Mouse (Mus musculus): ENCODE data around the gene Lmx1b. TPM values are rescaled to one million over a fixed set of nuclear protein-coding genes. Genes with fewer than 3 reads are reported as not detected.
A peak's percentile ranks its signal among the peaks of the same experiment; 100 is the strongest.

Gene Lmx1b
- 8.6 and 9.9 TPM in 2 replicates for polyA plus RNA-seq (2016; fragmentation: Nextera tagmentation; extraction: Ambion mirVana)

GRCm38 (mm10) chr2:33640171-33640721 lies at the start of gene Lmx1b:
TSS of gene Lmx1b (minus strand) at chr2:33640511.
- peak within 1 kb of the TSS; percentile 72 for H3K4me3 ChIP-seq (replicated peaks)
- no peaks in the 10 kb centered on the region for H3K9me3 ChIP-seq
- peaks cover 14% of the 10 kb centered on the region; the same call in 1 of the 2 replicates for H3K36me3 ChIP-seq
- peak within 1 kb of the TSS; percentile 74 for H3K4me2 ChIP-seq
- ATAC-seq (ENCODE audit: insufficient number of reproducible peaks, insufficient read depth, low FRiP score, low TSS enrichment, low read depth): no peak
- peak within 1 kb of the TSS; percentile 99 for H3K9ac ChIP-seq (replicated peaks)
- peak within 1 kb of the TSS; percentile 93 for H3K27ac ChIP-seq
- 1% methylated on average over 53 of the region's 53 CpGs for WGBS
- H3K27me3 ChIP-seq: peaks cover 96% of the 10 kb centered on the region
- H3K4me1 ChIP-seq (replicated peaks): peaks cover 45% of the 10 kb centered on the region

GRCm38 (mm10) chr2:33689880-33690462 lies 49.7 kb upstream of the Lmx1b start:
- Histone ChIP-seq H3K27me3 (peaks cover 15% of the 10 kb centered on the region), H3K36me3 (no peaks in the 10 kb centered on the region), H3K4me2 (no peak overlapping the region), H3K4me3 (replicated peaks) (no peak overlapping the region), H3K9me3 (peaks cover 6% of the 10 kb centered on the region; the same call in 1 of the 2 replicates), H3K4me1 (replicated peaks) (peaks cover 17% of the 10 kb centered on the region), H3K9ac (replicated peaks) (no peak overlapping the region), H3K27ac (no peak overlapping the region)
- ATAC-seq (ENCODE audit: insufficient number of reproducible peaks, insufficient read depth, low FRiP score, low TSS enrichment, low read depth): no peak
- 32% methylated on average over 9 of the region's 9 CpGs for WGBS

- Histone ChIP-seq H3K4me1 (replicated peaks) (peaks cover 17% of the 10 kb centered on the region), H3K27me3 (peaks cover 15% of the 10 kb centered on the region), H3K9me3 (peaks cover 6% of the 10 kb centered on the region; the same call in 1 of the 2 replicates), H3K9ac (replicated peaks) (no peak overlapping the region), H3K4me3 (replicated peaks) (no peak overlapping the region), H3K36me3 (no peaks in the 10 kb centered on the region), H3K4me2 (no peak overlapping the region), H3K27ac (no peak overlapping the region)
- ATAC-seq (ENCODE audit: insufficient number of reproducible peaks, insufficient read depth, low FRiP score, low TSS enrichment, low read depth): no peak
- 67% methylated on average over 23 of the region's 23 CpGs for WGBS
Observed at GRCm38 (mm10) chr2:33689155-33689879, 49.0 kb upstream of the Lmx1b start.

GRCm38 (mm10) chr2:33683594-33683993 lies 43.3 kb upstream of the Lmx1b start:
- Histone ChIP-seq H3K9me3 (peaks cover 6% of the 10 kb centered on the region; the same call in 1 of the 2 replicates), H3K36me3 (no peaks in the 10 kb centered on the region), H3K27ac (no peak overlapping the region), H3K4me3 (replicated peaks) (no peak overlapping the region), H3K4me2 (no peak overlapping the region), H3K9ac (replicated peaks) (peak overlapping the region; percentile 24; the same call in 1 of the 2 replicates), H3K27me3 (peaks cover 11% of the 10 kb centered on the region; the same call in 1 of the 2 replicates), H3K4me1 (replicated peaks) (peaks cover 19% of the 10 kb centered on the region)
- WGBS: 52% methylated on average over 4 of the region's 4 CpGs
- no peak for ATAC-seq (ENCODE audit: insufficient number of reproducible peaks, insufficient read depth, low FRiP score, low TSS enrichment, low read depth)

- H3K9ac ChIP-seq (replicated peaks): peak overlapping the region; percentile 24; the same call in 1 of the 2 replicates
- no peak for ATAC-seq (ENCODE audit: insufficient number of reproducible peaks, insufficient read depth, low FRiP score, low TSS enrichment, low read depth)
- no peaks in the 10 kb centered on the region for H3K36me3 ChIP-seq
- peaks cover 6% of the 10 kb centered on the region; the same call in 1 of the 2 replicates for H3K27me3 ChIP-seq
- peaks cover 6% of the 10 kb centered on the region; the same call in 1 of the 2 replicates for H3K9me3 ChIP-seq
- WGBS: 14% methylated on average over 6 of the region's 6 CpGs
- peaks cover 14% of the 10 kb centered on the region for H3K4me1 ChIP-seq (replicated peaks)
- no peak overlapping the region for H3K4me2 ChIP-seq
- no peak overlapping the region for H3K27ac ChIP-seq
- H3K4me3 ChIP-seq (replicated peaks): no peak overlapping the region
Observed at GRCm38 (mm10) chr2:33683095-33683494, 42.8 kb upstream of the Lmx1b start.

GRCm38 (mm10) chr2:33682219-33682618 lies 41.9 kb upstream of the Lmx1b start:
- Histone ChIP-seq H3K4me3 (replicated peaks) (no peak overlapping the region), H3K4me2 (no peak overlapping the region), H3K9ac (replicated peaks) (no peak overlapping the region), H3K9me3 (peaks cover 3% of the 10 kb centered on the region; the same call in 1 of the 2 replicates), H3K27ac (no peak overlapping the region), H3K27me3 (peaks cover 6% of the 10 kb centered on the region; the same call in 1 of the 2 replicates), H3K36me3 (no peaks in the 10 kb centered on the region), H3K4me1 (replicated peaks) (peaks cover 14% of the 10 kb centered on the region)
- no peak for ATAC-seq (ENCODE audit: insufficient number of reproducible peaks, insufficient read depth, low FRiP score, low TSS enrichment, low read depth)
- WGBS: 6% methylated on average over 4 of the region's 4 CpGs

GRCm38 (mm10) chr2:33678950-33679654 lies 38.8 kb upstream of the Lmx1b start:
- WGBS: 76% methylated on average over 12 of the region's 12 CpGs
- no peaks in the 10 kb centered on the region for H3K9me3 ChIP-seq
- H3K27me3 ChIP-seq: peaks cover 6% of the 10 kb centered on the region; the same call in 1 of the 2 replicates
- H3K36me3 ChIP-seq: no peaks in the 10 kb centered on the region
- H3K4me1 ChIP-seq (replicated peaks): peaks cover 14% of the 10 kb centered on the region
- H3K4me2 ChIP-seq: no peak overlapping the region
- ATAC-seq (ENCODE audit: insufficient number of reproducible peaks, insufficient read depth, low FRiP score, low TSS enrichment, low read depth): 0 out of 2 replicates have a peak, but pooled peaks have one; percentile 12
- no peak overlapping the region for H3K4me3 ChIP-seq (replicated peaks)
- no peak overlapping the region for H3K9ac ChIP-seq (replicated peaks)
- no peak overlapping the region for H3K27ac ChIP-seq

GRCm38 (mm10) chr2:33672701-33673472 lies 32.6 kb upstream of the Lmx1b start:
- Histone ChIP-seq H3K9me3 (no peaks in the 10 kb centered on the region), H3K9ac (replicated peaks) (no peak overlapping the region), H3K4me1 (replicated peaks) (no peaks in the 10 kb centered on the region), H3K36me3 (no peaks in the 10 kb centered on the region), H3K4me3 (replicated peaks) (no peak overlapping the region), H3K27ac (no peak overlapping the region), H3K4me2 (no peak overlapping the region), H3K27me3 (no peaks in the 10 kb centered on the region; the same call in 1 of the 2 replicates)
- ATAC-seq (ENCODE audit: insufficient number of reproducible peaks, insufficient read depth, low FRiP score, low TSS enrichment, low read depth): no peak
- WGBS: 78% methylated on average over 10 of the region's 10 CpGs

GRCm38 (mm10) chr2:33668741-33669140 lies 28.4 kb upstream of the Lmx1b start:
- Histone ChIP-seq H3K9ac (replicated peaks) (no peak overlapping the region), H3K4me1 (replicated peaks) (peaks cover 30% of the 10 kb centered on the region), H3K27me3 (peaks cover 5% of the 10 kb centered on the region), H3K9me3 (no peaks in the 10 kb centered on the region), H3K4me3 (replicated peaks) (no peak overlapping the region), H3K36me3 (no peaks in the 10 kb centered on the region), H3K27ac (no peak overlapping the region), H3K4me2 (no peak overlapping the region)
- no peak for ATAC-seq (ENCODE audit: insufficient number of reproducible peaks, insufficient read depth, low FRiP score, low TSS enrichment, low read depth)
- 76% methylated on average over 6 of the region's 6 CpGs for WGBS

- Histone ChIP-seq H3K27ac (no peak overlapping the region), H3K9me3 (no peaks in the 10 kb centered on the region), H3K36me3 (no peaks in the 10 kb centered on the region), H3K4me2 (no peak overlapping the region), H3K9ac (replicated peaks) (no peak overlapping the region), H3K27me3 (peaks cover 5% of the 10 kb centered on the region; the same call in 1 of the 2 replicates), H3K4me3 (replicated peaks) (no peak overlapping the region), H3K4me1 (replicated peaks) (peaks cover 30% of the 10 kb centered on the region)
- ATAC-seq (ENCODE audit: insufficient number of reproducible peaks, insufficient read depth, low FRiP score, low TSS enrichment, low read depth): no peak
- WGBS: 39% methylated on average over 11 of the region's 11 CpGs
Observed at GRCm38 (mm10) chr2:33666388-33666945, 26.2 kb upstream of the Lmx1b start.
